In the genomic region with DNA sequence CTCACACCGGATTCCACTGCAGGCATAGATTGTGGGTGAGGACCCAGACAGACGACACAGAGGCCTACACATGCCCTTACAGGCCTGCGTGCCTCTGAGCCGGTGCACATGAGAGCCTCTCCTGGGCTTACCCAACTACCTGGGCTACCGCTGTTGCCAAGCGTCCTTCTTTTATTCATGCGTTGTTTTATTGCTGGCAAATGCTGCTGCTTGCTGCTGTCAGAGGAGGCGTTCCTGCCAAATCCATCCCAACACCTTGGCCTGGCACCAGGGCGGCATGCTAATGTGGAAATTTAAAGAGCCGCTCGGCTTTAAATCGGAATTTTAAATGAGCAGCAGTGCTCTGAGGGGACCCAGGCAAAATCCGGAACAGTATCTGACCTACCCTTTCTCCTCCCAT, we compare ENCODE assay signal across 12 mouse cellular contexts. TPM values are rescaled to one million over a fixed set of nuclear protein-coding genes. Genes with fewer than 3 reads are reported as not detected.
DNase-seq lines count a peak whose midpoint lies in the region; ATAC-seq lines count a peak whose summit lies in the region.
"Had no signal": no experiment of that assay in that cellular context is flagged by ENCODE, and none has a peak within 500 bp of the region (broad histone marks: within the 10 kb centered on the region; RNA-seq: fewer than 3 reads in every experiment).

No protein-coding gene starts in this region.

- H3K36me3 ChIP-seq in embryonic facial prominence, embryonic 14.5 days (ENCODE audit: control insufficient read depth, insufficient read depth, low read length) = no peaks in the 10 kb centered on the region
- H3K36me3 ChIP-seq in midbrain, embryonic 15.5 days (replicated peaks) = no peaks in the 10 kb centered on the region

- 53% methylated on average over 13 of the region's 13 CpGs for WGBS in embryonic facial prominence, embryonic 14.5 days
- 35% methylated on average over 13 of the region's 13 CpGs for WGBS in midbrain, embryonic 15.5 days

- no peak overlapping the region for H3K27ac ChIP-seq in embryonic facial prominence, embryonic 14.5 days (replicated peaks; ENCODE audit: low read depth, low read length)
- H3K27ac ChIP-seq in midbrain, embryonic 15.5 days = peak overlapping the region; percentile 60

- no peak for ATAC-seq in embryonic facial prominence, embryonic 14.5 days (ENCODE audit: low read depth)
- ATAC-seq in midbrain, embryonic 15.5 days (replicated peaks) = no peak

- peak; percentile 38 to 49 for DNase-seq in cerebellum, adult 18-20 months
- no peak for DNase-seq in cerebellum, adult 11-12 months
- peak; percentile 51 to 73 for DNase-seq in kidney, adult 8-10 months
- DNase-seq in kidney, postnatal 10 days = no peak
- DNase-seq in embryonic facial prominence, embryonic 14.5 days (ENCODE audit: low spot score) = peak; percentile 24
- no peak for DNase-seq in urinary bladder, postnatal 4 days (ENCODE audit: low spot score in 2 of 2)
- no peak for DNase-seq in lung, postnatal 25 days (ENCODE audit: low spot score)
- DNase-seq: layer of hippocampus, postnatal 36 days; thymus, postnatal 25 days had no signal

- no peaks in the 10 kb centered on the region for H3K9me3 ChIP-seq in embryonic facial prominence, embryonic 14.5 days (ENCODE audit: control insufficient read depth, low read length)
- no peaks in the 10 kb centered on the region for H3K9me3 ChIP-seq in midbrain, embryonic 15.5 days

- H3K4me1 ChIP-seq in embryonic facial prominence, embryonic 14.5 days (ENCODE audit: control insufficient read depth, insufficient read depth, low read length) = peaks cover 6% of the 10 kb centered on the region
- H3K4me1 ChIP-seq in midbrain, embryonic 15.5 days = peaks cover 31% of the 10 kb centered on the region

- H3K4me3 ChIP-seq in embryonic facial prominence, embryonic 14.5 days (ENCODE audit: low read depth, low read length) = no peak overlapping the region
- H3K4me3 ChIP-seq in midbrain, embryonic 15.5 days = no peak overlapping the region
- H3K4me3 ChIP-seq: erythroblast, embryonic 14.5 days had no signal

- peaks cover 7% of the 10 kb centered on the region; the same call in 1 of the 2 replicates for H3K27me3 ChIP-seq in embryonic facial prominence, embryonic 14.5 days (replicated peaks; ENCODE audit: control insufficient read depth, insufficient read depth, low read length)
- no peaks in the 10 kb centered on the region for H3K27me3 ChIP-seq in midbrain, embryonic 15.5 days (replicated peaks)

- H3K9ac ChIP-seq in embryonic facial prominence, embryonic 14.5 days (ENCODE audit: low read depth, low read length) = no peak overlapping the region
- no peak overlapping the region for H3K9ac ChIP-seq in midbrain, embryonic 15.5 days

- H3K4me2 ChIP-seq in embryonic facial prominence, embryonic 14.5 days (ENCODE audit: low read depth, low read length) = no peak overlapping the region
- no peak overlapping the region for H3K4me2 ChIP-seq in midbrain, embryonic 15.5 days

RNA-seq across cellular contexts. Expression of gene Neurod2, which starts 39.6 kb away (rescaled TPM):
- polyA plus RNA-seq in embryonic facial prominence, embryonic 14.5 days (2014; fragmentation: Nextera tagmentation; extraction: Ambion mirVana) = 0.10 TPM in 1 of 2 replicates, not detected in the other
- polyA plus RNA-seq in midbrain, embryonic 15.5 days (2015; fragmentation: Nextera tagmentation; extraction: Ambion mirVana) = 6.5 and 9.0 TPM in 2 replicates
- polyA plus RNA-seq: erythroblast, embryonic 14.5 days; liver, embryonic 16.5 days had no signal

RNA-seq across cellular contexts. Expression of gene Ppp1r1b, which starts 58.3 kb away (rescaled TPM):
- 4.1 and 5.1 TPM in 2 replicates for polyA plus RNA-seq in embryonic facial prominence, embryonic 14.5 days (2014; fragmentation: Nextera tagmentation; extraction: Ambion mirVana)
- 2.0 and 4.0 TPM in 2 replicates for polyA plus RNA-seq in midbrain, embryonic 15.5 days (2015; fragmentation: Nextera tagmentation; extraction: Ambion mirVana)

Comparison
In these comparisons a context has a peak if more than half of its experiments do, and no peak if none do; other contexts are left out.
1. DNase-seq: peak in cerebellum, adult 18-20 months (2 of 2), kidney, adult 8-10 months (2 of 2) and embryonic facial prominence, embryonic 14.5 days (single experiment); none in cerebellum, adult 11-12 months (single experiment), kidney, postnatal 10 days (single experiment), urinary bladder, postnatal 4 days (0 of 2) and lung, postnatal 25 days (single experiment).